Mouse (Mus musculus): ENCODE data around the gene Olfr619. TPM values are rescaled to one million over a fixed set of nuclear protein-coding genes. Genes with fewer than 3 reads are reported as not detected.

Olfr619 gene
- not detected for total RNA-seq (2021)

DNA sequence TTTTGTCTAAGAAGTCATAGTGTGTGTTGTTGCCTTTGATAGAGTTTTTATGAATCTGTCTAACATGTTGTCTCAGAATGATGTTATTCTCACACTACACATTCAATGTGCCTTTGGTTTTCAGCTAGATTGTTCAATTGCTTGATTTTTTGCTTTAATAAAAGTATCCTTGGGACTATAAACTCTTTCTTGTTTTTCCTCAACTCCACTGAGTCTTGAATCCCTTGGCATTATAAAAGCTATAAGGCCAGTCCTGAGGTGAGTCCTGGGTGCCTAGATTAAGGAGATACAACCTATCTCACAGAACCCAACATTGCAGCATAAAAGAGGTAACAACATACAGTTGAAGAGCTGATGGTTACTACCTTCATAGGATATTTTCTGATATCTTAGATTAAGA is at the start of gene Olfr619:
Gene Olfr619 (plus strand): TSS at position 301 of the 400 bp plus-strand sequence.
- no peak for DNase-seq

DNA sequence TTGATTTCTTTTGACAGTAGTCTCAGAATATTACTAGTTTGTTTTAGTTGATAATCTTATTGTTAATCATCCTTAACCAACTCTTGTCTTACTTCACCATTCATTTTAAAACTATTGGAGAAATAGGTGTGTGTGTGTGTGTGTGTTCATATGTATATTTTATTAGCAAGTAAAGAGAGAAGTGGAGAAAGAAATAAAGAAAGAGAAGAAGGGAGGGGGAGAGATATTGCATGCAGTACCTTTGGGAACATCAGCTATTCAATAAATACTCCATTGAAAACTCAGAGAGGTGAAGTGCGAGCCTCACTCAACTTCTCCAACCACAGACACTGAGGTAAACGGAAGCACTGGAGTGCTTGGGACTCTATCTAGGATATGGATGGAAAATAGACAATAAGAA is 44.6 kb upstream of the Olfr619 start, which contains the start of gene Olfr615:
Gene Olfr615 (plus strand): TSS at position 301 of the 400 bp plus-strand sequence.
- DNase-seq = no peak

DNA sequence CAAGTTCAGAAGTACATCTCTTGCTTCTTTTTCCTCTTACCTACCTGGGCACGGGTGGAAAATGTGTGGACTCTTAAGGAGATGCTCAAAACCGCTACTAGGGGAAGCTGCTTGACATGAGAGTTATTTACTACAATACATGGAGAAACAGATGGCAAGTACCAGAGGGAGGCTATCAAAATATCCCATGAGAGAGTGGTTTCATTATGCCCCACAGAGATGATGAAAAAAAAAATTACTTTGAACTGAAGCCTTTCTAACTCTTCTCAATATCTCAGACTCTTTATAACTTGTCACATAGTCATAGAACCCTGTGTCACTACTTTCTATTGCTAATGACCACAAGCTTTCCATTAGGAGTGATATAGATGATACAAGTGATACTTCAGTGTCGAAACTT is 31.3 kb upstream of the Olfr619 start, which contains the start of gene Olfr616:
Gene Olfr616 (minus strand): TSS at position 101 of the 400 bp plus-strand sequence.
- no peak for DNase-seq

DNA sequence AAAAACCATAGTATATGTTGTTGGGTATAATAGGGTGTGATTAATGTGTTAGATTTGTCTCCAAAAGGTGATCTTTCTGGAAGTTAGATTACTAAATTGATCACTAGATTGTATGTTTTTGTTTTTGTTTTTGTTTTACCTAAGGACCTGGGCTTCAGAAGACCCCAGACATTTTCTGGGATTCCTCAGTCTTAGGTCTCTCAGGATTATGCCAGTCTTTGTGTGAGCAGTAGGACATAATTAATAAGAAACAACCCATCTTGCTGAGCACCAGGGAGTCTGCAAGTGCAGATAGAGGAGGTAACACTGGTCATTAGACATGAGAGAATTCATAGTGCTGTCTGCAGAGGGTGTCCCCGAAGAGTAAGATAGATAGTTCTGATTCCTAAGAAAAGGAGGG is 27.6 kb upstream of the Olfr619 start, which contains the start of gene Olfr617:
Gene Olfr617 (plus strand): TSS at position 301 of the 400 bp plus-strand sequence.
- DNase-seq = no peak

DNA sequence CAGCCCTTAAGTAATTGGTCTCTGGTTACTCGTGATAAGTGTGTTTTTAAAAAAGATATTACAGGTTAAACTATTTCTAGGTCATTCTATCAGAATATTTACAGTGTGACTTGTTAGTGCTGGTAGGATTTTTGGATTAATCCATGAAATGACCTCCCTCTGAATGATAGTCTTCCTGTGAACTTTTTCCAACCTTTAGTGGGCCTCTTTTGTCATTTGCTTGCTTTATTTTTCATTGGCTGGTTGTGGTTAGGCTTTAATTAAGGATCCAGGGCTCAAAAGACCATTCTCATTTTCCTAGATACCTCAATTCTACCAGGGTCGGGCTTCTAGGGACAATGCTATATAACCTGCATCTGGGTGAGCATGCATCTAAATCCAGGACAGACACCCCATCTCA is 10.6 kb upstream of the Olfr619 start, which contains the start of gene Olfr618:
Gene Olfr618 (plus strand): TSS at position 301 of the 400 bp plus-strand sequence.
- no peak for DNase-seq

DNA sequence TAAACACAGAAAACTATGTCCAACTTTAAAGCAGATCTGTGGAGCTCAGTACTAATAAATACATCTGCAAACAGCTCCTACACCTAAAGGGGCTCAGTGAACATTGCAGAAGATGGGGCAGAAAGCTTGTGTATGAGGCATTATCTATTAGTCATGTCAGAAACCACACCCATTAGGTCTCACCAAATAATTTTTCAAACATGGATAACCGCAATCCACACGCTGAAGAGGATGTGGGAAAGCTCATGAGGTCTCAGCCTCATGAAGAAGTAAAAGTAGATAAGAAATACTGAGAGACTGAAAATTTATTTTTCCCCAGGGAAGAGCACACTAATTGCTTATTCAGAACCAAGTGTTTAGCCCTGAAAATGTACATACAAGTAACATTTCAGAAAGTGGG is 7.0 kb downstream of the Olfr619 start:
- DNase-seq = no peak

DNA sequence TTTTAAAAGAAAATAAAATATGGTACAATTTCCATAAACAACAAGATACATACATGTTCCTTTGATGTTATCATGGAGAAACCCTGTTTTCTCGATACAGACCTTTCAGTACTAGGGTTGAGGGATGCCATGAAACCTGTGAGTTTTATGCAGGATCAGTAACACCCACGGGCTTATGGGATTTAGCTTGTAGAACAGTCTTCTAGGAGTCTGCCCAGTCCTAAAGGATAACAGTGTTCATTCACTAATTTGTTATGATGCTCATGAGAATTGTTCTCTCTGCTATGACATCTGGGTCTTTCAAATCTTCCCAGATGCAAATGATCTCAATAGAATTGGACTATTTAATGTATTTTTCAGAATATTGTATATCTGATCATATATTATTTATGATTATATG is 12.1 kb downstream of the Olfr619 start, which contains the start of gene Olfr620:
Gene Olfr620 (minus strand): TSS at position 101 of the 400 bp plus-strand sequence.
- DNase-seq = no peak

DNA sequence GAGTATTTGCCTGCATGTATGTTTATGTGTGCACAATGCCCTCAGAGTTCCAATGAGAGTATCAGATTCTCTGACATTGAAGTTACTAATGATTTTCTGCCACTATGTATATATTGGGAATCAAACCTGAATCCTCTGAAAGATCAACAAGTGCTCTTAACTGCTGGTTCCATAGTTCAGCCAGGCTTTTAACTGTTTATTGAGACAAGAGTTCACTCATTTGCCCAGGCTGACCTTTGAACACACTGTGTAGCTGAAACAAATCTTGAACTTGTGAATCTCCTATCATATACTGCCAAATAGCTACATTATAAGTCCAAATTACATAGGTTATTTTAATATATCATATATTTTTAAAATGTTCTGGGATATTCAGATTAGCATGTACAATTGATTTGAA is 36.4 kb downstream of the Olfr619 start:
- DNase-seq = no peak

DNA sequence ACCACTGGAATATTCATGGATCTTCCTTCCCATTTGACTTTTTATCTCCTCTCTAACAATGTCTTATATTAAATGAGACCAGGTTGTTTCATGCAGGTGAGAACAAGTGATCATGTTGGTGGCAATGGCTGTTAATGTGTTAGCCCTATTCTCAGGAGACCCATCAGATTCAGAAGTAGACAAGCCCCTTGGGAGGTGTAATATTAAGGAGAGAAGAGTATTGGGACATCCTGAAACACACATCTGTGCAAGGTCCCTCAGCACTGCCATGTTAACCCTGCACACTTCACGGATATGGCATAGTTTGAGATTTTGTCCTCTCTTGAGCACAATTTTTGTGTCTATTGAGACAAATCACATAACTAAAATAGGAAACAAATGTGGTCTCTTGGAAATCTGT is 42.2 kb downstream of the Olfr619 start, which contains the start of gene Olfr622:
Gene Olfr622 (minus strand): TSS at position 101 of the 400 bp plus-strand sequence.
- DNase-seq = no peak

DNA sequence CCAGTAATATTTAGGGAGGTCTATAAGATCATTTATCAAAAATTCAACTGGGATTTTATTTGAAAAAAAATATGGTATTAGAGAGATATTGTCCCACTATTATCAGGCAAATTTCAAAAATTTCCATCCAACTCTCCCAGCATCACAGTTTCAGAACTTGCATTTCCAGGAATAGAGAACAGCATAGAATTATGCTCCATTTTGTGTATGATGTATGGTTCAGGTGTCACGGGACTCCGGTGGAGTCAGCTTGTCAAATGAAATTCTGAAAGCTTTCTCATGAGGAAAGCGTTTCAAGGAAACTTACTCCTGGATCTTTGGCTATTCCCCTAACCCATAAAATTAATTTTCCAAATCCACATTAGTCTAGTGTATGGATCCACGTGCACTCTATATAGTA is 43.7 kb downstream of the Olfr619 start:
- no peak for DNase-seq

Small RNAs within 50 kb of the gene (microRNA-seq; reads per million reads assigned to microRNA genes)
- 0 reads per million in 2 experiments for gene Gm26506

Other genes with a start within 250 kb of the Olfr619 start
- gene Olfr601, start 237.9 kb upstream of the Olfr619 start, total RNA-seq (2021) = not detected
- gene Olfr603, start 214.4 kb upstream of the Olfr619 start, total RNA-seq (2021) = not detected
- gene Usp17lc, start 185.5 kb upstream of the Olfr619 start, total RNA-seq (2021) = not detected
- gene Olfr605, start 155.1 kb upstream of the Olfr619 start, total RNA-seq (2021) = not detected
- not detected for gene Olfr606, start 151.5 kb upstream of the Olfr619 start, total RNA-seq (2021)
- not detected for gene Olfr607, start 136.4 kb upstream of the Olfr619 start, total RNA-seq (2021)
- gene Olfr608, start 130.7 kb upstream of the Olfr619 start, total RNA-seq (2021) = not detected
- not detected for gene Olfr609, start 102.5 kb upstream of the Olfr619 start, total RNA-seq (2021)
- not detected for gene Olfr610, start 88.5 kb upstream of the Olfr619 start, total RNA-seq (2021)
- gene Olfr611, start 79.7 kb upstream of the Olfr619 start, total RNA-seq (2021) = not detected
- gene Olfr612, start 57.9 kb upstream of the Olfr619 start, total RNA-seq (2021) = not detected
- not detected for gene Olfr613, start 52.5 kb upstream of the Olfr619 start, total RNA-seq (2021)
- gene Olfr615, start 44.5 kb upstream of the Olfr619 start, total RNA-seq (2021) = not detected
- not detected for gene Olfr616, start 31.4 kb upstream of the Olfr619 start, total RNA-seq (2021)
- gene Olfr617, start 27.5 kb upstream of the Olfr619 start, total RNA-seq (2021) = not detected
- gene Olfr618, start 10.5 kb upstream of the Olfr619 start, total RNA-seq (2021) = not detected
- gene Olfr620, start 12.0 kb downstream of the Olfr619 start, total RNA-seq (2021) = not detected
- not detected for gene Olfr622, start 42.1 kb downstream of the Olfr619 start, total RNA-seq (2021)
- gene Olfr623, start 63.1 kb downstream of the Olfr619 start, total RNA-seq (2021) = not detected
- not detected for gene Olfr624, start 70.6 kb downstream of the Olfr619 start, total RNA-seq (2021)
- not detected for gene Olfr625-ps1, start 82.1 kb downstream of the Olfr619 start, total RNA-seq (2021)
- gene Olfr243, start 114.1 kb downstream of the Olfr619 start, total RNA-seq (2021) = not detected
- not detected for gene Olfr628, start 129.8 kb downstream of the Olfr619 start, total RNA-seq (2021)
- gene Olfr629, start 144.4 kb downstream of the Olfr619 start, total RNA-seq (2021) = not detected
- not detected for gene Olfr630, start 156.8 kb downstream of the Olfr619 start, total RNA-seq (2021)
- not detected for gene Olfr69, start 171.0 kb downstream of the Olfr619 start, total RNA-seq (2021)
- gene Olfr68, start 179.1 kb downstream of the Olfr619 start, total RNA-seq (2021) = not detected
- gene Olfr67, start 191.2 kb downstream of the Olfr619 start, total RNA-seq (2021) = not detected
- gene Hbb-bt, start 213.4 kb downstream of the Olfr619 start, total RNA-seq (2021) = 10 to 100 TPM; 35.4 to 54.6 TPM
- 100 to 1,000 TPM; 247 to 439 TPM for gene Hbb-bs, start 227.5 kb downstream of the Olfr619 start, total RNA-seq (2021)
- not detected for gene Hbb-bh2, start 239.9 kb downstream of the Olfr619 start, total RNA-seq (2021)
- gene Hbb-bh1, start 242.6 kb downstream of the Olfr619 start, total RNA-seq (2021) = not detected

Data from layer of hippocampus, postnatal 36 days (tissue).